Mouse (Mus musculus) liver, postnatal 0 days (tissue): ENCODE results near the gene Scarf1.

Experiments
- CTCF ChIP-seq: sonication (generic); IDR thresholded peaks from 2 replicates; pipeline ENCODE4 v1.5.1; 2016; ENCODE audit warnings: antibody characterized with exemption, low read depth
- EP300 ChIP-seq: IDR thresholded peaks from 2 replicates; pipeline ENCODE4 v1.6.1; 2016; ENCODE audit warnings: antibody characterized with exemption, low read depth, mild to moderate bottlenecking

DNA sequence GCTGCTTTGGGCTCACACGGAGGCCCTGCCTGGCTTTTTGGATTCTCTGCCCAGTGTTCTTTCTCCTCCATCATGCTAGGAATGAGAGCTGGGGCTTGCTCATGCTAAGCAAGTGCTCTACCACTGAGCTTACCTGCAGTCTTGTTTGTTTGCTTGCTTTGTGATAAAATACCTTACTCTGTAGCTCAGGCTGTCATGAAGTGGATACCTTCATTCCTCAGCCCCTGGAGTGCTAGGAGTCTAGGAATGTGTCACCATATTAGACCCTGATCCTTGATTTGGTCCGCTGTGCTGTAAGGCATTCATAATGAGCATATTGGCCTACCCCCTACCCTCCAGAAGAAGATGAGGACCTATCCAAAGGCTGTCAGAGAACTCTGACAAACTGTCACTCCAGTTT is 9.5 kb downstream of the Scarf1 start:
- no peak for TF ChIP-seq EP300
- no peak for TF ChIP-seq CTCF
